Mouse (Mus musculus): ENCODE data around the gene Plekha6.

The Plekha6 gene

DNA sequence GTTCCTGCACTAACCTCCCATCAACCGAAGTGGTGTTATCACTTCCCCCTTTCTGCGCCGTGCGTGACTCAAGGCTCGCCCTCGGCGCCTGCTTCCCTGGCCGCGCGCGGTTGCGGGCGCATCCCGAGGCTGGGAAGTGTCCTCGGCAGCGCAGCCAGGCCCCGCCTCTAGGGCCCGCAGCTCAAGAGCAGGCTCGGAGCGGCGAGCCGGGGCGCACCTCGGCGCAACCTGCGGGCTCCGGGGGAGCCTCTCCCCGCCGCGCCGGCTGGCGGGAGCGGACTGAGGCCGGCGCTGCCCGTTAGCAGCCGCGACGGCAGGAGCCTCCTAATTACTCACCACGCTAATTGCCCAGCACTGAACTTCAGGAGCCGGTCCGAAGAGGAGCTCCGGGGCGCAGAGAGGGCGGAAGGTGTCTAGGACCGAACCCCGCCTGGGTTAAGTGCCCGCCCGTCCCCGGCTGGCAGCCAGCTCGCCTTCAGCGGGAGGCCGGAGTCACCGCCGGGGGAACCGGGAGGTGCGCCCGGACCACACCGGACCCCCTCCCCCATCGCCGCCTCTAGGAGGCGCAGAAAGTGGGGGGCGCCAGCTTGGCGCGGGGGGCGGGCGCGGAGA is at the start of gene Plekha6:
Gene Plekha6 (plus strand): TSS at position 391 of the 612 bp plus-strand sequence.
- peak; percentile 36 to 39 for DNase-seq

DNA sequence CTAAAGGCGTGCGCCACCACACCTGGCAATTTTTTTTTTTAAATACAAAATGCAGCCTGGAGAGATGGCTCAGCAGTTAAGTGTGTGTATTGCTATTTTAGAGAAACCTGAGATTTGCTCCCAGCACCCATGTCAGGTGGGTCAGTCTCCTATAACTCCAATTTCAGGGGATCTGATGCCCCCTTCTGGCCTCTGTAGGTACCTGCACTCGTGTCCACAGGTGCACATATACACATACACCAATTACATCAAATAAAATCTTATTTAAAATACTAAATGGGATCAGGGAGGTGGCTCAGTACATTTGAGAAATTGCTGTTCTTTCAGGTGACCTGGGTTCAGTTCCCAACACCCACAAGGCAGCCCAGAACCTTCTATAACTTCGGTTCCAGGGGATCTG is 47.9 kb upstream of the Plekha6 start:
- DNase-seq, result no peak

DNA sequence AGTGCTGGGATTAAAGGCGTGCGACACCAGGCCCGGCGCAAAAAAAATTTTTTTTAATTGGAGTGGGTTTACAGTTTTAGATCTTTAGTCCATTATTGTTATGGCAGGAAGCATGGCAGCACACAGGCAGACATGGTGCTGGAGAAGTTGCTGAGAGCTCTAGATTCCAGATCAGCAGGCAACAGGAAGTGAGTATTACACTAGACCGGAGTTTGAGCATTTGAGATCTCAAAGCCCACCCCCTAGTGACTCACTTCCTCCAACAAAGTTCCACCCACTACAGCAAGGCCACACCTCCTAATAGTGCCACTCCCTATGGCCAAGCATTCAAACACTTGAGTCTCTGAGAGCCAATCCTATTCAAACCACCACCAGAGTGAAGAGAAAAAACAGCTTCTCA is 45.9 kb upstream of the Plekha6 start:
- no peak for DNase-seq

DNA sequence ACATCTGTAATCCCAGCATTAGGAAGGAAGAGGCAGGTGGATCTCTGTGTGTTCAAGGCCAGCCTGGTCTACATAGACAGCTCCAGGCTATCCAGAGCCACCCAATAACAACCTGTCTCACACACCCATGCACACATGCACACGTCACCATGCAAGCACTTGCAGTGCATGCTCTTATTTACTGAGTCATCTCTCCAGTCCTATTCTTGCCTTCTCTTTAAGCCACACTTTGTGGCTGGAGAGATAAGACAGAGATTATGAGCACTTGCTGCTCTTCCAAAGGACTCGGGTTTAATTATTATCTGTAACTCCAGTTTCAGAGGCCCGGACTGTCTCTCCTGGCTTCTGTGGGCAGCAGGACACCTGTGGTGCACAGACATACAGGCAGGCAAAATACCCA is 45.2 kb upstream of the Plekha6 start:
- DNase-seq, result no peak

DNA sequence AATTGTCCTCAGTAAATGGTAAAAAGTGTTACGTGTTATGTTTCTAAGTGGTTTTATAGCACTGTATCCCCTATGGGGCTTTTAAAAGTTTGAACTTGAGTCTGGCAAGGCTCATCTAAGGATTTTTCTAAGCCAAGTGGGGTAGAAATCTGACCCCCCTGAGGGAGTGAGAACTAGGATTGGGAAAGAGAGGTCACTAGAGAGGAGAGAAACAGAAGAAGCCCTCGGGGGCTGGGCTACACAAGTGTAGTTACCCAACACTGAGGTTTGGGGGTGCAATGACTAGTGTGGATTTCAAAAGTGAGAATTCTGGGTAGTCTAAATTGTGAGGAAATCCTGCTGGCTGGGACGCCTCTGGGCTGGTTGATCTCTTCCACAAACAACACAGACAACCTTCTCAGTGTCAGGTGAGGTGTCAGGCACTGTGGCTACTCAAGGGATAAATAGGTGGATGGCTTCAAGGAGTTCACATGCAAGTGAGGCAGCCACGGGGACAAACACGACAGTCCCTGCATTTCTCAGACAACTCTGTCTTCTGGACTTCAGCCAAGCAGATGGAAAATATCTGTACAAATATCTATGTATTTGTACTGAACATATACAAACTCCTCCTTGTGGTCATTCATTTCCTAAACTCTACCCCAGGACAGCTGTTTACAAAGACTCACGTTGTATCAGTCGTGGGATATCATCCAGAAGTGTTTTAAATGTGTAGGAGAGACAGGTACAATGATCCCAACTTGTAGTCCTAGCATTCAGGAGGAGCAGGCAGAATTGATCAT is 43.9 kb upstream of the Plekha6 start:
- no peak for DNase-seq

DNA sequence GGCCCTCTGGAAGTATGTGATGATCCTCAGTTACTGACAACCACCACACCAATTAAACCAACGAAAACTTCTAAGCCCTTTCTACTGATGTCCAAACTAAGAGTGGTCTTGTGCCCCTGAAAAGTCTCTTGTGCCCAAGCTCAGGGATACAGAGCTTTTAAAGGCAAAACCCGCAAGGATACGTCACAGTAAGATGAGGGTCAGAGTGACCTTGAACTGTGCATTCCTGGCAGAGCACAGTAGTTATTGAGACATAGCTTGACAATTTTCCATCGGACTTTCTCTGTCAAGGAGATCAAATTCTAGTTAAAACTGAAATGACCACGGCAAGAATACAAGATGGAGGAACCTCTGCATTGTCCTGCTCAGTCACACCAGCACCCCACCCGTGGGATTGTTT is 42.8 kb upstream of the Plekha6 start:
- DNase-seq, result no peak

DNA sequence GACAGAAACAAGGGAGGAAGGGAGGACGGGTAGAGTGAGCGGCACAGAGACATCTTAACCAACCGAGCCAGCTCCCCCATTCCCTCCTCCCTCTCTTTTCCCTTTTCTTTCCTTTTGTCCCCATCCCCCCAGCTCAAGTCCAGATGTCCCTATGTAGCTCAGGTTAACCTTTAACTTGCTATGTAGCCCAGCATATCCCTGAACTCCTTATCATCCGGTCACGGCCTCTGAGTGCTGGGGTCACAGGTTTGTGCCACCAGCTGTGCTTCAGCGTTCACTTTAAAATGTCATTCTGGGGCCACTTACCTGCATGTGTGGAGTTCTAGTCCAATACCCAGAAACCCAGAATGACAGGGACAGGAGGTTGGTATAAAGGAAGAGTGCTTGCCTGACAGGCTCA is 39.9 kb upstream of the Plekha6 start:
- DNase-seq, result no peak

DNA sequence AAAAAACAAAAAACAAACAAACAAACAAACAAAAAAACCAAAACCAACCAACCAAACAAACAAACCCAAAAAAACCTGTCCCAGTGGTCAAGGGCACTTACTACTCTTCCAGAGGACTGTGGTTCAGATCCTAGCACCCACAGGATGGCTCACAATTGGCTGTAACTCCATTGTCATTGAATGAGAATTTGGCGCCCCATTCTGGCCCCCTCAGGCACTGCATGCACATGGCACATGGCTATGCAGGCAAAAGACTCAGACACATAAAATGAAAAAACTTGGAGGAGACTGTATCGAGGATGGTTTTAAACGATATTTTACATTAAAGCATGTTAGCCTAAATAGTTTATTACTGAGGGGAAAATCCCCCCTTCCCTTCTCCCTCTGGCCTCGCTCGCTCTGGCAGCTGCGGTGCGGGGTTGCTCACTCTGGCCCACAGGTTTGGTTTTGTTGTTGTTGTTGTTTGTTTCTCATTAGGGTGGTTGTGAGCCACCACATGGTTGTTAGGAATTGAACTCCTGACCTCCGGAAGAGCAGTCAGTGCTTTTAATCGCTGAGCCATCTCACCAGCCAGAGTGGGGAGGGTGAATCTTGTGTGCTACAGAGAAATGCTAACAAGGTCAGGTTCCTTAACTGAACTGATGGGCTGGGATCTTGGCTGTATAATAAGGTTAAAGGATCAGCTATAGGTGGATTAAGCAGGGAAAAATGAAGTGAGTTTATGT is 38.2 kb upstream of the Plekha6 start:
- DNase-seq, result peak in 1 of 2 experiments; percentile 41

DNA sequence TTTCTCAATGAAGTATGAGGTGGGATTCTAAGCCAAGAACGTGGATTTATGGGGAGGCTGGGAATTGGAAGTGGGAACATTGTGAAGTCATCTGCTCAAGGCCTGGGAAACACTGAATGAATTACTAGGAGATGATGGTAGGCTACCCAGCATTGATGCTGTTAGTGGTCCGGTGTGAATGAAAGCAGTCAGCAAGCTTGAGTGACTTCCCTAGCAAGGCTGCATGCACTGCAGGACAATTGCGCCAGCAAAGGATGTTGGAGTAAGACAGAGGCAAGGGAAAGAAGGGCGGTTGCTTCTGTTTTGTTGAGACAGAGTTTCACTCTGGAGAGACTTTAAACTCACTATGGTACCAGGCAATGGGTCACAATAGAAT is 37.7 kb upstream of the Plekha6 start:
- DNase-seq, result no peak

DNA sequence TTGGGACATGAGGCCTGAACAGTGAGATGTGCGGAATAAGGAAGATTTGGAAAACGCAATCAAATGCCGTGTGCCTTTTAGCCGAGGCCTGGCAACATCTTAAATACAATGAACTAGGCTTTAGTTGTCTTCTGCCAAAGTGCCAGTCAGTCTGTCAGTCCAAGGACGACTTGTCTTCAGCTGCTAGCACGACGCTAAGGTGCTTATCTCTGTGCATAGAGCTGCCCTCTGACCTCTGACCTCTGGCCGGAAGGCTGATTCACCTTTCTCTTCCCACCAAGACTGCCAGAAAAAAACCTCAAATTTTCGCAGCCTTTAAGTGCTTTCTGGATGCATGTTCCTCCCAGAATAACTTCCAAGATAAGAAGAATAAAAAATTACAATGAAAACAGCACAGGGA is 36.7 kb upstream of the Plekha6 start:
- no peak for DNase-seq

DNA sequence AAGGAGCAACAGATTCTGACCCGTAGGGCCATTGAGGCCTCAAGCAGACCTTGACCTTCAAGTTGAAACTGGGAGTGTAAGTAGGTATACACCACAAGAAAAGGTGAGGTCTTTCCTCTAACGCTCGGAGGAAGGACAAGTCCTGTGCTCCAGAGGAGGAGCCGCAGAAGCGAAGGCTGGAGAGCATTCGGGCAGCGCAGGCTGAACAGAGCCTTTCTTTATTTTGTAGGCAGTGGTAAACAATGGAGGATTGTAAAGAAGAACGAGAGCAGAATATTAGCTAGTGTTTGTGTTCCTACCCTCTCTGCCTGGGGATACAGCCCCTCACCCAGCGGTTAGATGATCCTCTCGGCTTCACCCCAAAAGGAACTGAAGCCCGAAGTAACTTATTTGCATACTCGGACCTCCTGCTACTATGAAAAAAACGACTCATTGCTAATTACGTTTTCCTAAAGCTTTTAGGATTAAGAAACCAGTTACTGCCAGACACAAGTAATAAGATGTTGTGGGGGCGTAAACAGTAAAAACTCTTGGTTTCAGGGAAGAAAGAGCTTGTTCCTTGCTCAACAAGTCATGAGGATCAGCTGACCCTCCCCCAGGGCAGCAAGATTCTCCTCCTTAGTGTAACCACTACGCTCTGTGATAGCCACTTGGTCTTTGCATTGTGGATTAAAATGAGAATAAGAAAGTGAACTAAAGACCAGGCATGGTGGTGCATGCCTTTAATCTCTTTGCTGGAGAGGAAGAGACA is 34.4 kb upstream of the Plekha6 start:
- peak in 1 of 2 experiments; percentile 15 for DNase-seq

DNA sequence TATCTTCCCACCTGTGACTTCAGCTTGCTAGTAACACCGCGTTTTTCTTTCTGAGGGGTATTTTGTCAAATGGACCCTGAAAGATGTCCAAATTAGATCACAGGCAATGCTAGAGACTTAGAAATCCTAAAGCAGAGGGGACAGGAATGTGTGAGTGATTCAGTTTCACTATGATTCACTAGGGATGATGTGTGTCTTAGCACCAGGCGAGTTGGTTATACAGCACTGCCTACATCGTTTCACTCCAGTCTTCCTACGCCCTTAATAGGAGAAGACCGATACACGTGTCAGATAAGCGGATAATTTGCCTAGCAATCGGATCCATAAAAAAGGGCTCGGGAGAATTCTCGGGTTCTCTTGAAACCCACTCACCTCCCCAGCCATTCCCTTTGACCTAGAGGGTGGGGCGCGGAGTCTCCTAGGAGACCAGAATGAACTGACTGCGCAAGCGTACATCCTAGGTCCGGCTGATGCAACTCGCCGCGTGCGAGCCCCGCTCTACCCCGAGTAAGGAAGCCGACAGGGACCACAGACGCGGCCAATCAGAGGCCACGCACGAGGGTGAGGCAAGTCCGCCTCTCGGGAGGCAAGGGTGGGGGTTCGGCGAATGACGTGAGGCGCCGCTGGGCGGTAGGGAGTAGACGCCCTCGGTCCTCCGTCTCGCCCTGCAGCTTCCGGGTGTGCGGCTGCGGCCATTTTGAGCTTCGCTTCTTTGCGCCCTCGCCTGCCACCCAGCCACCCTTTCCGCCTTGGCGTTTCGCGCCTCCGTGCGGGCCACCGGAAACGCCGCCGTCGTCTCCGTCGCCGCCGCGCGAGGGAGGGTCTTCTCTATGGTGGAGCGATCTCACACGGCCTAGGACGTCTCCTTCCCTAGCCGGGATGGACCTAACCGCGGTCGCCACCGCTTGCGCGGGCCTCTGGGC is 33.1 kb upstream of the Plekha6 start, which contains the start of gene Ppp1r15b:
Gene Ppp1r15b (plus strand): TSS at position 506 of the 923 bp plus-strand sequence.
- DNase-seq, result peak; percentile 97 to 98

DNA sequence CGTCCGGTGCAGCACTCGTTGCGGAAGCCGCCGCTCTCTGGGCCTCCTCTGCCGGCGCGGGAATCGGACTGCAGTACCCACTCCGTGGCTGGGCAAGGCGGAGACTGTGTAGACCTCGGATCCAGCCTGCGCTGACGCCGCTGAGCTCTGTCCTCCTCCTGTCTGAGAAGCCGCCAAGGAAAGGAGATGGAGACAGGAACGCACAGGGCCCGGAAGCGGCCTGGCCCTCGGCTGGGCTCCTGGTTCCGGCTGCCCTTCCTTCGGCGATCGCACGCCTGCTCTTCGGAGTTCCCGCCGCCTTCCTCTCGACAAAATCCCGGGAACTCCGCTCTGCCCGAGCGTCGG is 32.5 kb upstream of the Plekha6 start:
- DNase-seq, result no peak

DNA sequence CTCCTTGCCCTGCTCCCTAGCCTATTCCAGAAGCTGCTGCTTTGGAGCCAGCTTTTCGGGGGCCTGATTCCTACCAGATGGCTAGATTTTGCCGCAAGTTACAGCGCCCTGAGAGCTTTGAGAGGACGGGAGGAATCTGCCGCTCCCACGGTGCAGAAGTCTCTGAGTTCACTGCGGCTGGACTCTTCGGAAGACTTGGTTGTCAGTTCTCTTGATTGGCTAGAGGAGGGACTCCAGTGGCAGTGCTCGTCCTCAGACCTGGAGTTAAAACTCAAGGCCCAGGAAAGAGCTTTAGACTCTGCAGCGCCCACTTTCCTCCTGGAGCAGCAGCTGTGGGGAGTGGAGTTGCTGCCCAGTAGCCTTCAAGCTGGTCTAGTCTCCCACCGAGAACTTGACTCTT is 32.1 kb upstream of the Plekha6 start:
- no peak for DNase-seq

DNA sequence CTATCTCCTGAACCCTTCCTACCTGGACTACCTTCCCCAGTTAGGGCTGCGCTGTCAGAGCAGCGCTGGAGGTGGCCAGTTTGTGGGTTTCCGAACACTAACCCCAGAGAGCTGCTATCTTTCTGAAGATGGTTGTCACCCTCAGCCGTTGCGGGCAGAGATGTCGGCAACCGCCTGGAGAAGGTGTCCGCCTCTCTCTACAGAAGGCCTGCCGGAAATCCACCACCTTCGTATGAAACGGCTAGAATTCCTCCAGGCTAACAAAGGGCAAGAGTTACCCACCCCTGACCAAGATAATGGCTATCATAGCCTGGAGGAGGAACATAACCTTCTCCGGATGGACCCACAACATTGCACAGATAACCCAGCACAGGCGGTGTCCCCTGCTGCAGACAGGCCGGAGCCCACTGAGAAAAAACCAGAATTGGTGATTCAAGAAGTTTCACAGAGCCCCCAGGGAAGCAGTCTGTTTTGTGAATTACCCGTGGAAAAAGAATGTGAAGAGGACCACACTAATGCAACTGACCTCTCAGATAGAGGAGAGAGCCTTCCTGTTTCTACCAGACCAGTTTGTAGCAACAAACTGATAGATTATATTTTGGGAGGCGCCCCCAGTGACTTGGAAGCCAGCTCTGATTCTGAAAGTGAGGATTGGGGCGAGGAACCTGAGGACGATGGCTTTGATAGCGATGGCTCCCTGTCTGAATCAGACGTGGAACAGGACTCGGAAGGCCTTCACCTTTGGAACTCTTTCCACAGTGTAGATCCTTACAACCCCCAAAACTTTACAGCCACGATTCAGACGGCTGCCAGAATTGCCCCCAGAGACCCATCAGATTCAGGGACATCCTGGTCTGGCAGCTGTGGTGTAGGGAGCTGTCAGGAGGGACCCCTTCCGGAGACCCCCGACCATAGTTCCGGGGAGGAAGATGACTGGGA is 31.4 kb upstream of the Plekha6 start:
- DNase-seq, result peak; percentile 9 to 14

DNA sequence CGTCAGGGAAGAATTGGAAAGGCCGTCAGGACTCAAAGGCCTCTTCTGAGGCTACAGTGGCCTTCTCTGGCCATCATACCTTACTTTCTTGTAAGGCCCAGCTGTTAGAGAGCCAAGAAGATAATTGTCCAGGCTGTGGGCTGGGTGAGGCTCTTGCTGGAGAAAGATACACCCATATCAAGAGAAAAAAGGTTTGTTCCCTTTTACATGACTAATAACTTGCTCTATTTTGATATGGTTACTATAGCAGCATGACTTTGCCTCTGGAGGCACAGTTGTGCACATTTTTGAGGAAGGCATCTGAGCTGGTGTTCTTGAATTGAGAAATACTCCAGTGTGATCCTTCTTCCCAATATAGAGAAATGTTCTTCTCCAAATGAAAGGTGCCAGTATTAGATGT is 30.6 kb upstream of the Plekha6 start:
- no peak for DNase-seq

DNA sequence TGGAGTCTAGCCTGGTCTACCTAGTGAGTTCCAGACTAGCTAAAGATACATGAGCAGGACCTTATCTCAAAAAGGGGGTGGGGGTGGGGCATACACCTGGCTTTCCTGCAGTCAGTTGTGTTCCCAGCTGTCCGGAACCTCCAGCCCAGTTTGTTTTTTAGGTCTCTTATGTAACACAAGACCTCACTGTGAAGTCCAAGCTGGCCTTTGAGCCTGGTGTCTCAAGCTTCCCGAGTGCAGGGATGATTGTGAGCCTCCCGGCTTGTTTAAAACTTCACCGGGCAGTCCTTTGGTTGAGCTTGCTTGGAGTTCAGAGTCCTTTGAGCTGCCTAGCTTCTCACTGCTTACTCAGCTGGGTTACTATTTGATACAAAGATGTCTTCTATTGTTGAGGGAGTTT is 29.9 kb upstream of the Plekha6 start:
- DNase-seq, result no peak

DNA sequence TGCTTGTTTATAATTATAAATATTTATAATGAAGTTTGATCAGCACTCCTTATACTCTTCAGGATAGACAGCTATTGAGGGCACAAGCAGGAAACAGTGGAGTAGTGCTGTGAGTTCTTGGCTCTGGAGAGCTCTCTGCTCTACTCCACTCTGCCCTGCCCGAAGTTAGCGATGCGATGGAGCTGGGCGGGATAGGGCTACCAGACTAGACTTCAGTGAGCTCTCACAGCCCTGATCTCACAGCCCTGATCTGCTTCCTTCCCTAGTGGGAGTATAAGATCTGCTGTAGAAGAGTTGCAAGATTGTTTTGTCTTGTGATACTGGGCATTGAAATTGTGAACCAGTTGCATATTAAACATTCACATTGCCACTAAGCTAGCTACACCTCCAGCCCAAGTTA is 29.1 kb upstream of the Plekha6 start:
- peak; percentile 9 to 13 for DNase-seq

DNA sequence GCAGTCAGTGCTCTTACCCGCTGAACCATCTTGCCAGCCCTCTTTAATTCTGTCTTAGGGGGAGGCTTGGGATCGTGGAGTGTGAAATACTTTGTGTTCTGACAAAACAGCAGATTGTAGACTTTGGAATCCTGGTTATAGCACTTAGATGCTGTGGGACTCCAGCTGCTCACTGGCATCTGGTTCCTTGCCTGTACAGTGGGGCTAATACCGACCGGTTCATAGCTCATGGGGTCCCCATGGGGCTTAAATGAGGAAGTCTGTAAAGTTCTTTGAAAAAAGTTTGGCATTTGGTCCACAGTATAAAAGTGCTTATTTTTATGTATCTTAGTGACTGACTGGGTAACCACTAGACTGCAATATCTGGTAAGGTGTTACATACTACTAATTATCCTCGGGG is 28.2 kb upstream of the Plekha6 start:
- DNase-seq, result no peak

DNA sequence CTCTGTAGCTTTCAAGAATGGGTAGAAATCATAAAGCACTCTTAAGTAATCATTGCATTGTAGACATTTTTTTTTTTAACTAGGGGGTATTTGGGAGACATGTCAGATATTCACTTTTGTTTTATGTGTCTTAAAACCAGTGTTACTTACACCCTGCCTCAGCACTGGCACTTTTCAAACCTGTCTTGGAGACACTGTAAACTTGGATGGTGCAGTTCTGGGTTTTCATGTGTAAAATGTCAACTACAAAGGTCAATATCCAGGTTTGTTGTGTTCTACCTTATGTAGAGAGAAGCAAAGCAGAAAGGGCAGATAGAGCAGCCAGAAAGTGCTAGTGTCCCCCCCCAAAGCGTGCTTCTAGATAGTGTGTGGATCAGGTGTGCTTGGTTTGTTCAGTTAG is 25.6 kb upstream of the Plekha6 start:
- no peak for DNase-seq

Data from cerebellum, postnatal 14 days (tissue).